Mouse (Mus musculus): ENCODE measurements at regions not wholly inside any gene's neighbourhood (a gene's known extent, or its start where the extent isn't known, plus 50 kb on each side); places are given as distances from the start of the nearest gene placed in this dataset.

- peak; percentile 64 for DNase-seq
Measured at GRCm38 (mm10) chr15:62216688-62217477, 1294.1 kb upstream of the A1bg start.

GRCm38 (mm10) chr15:62215616-62216398 is 1293.0 kb upstream of the A1bg start:
- no peak for DNase-seq

DNA sequence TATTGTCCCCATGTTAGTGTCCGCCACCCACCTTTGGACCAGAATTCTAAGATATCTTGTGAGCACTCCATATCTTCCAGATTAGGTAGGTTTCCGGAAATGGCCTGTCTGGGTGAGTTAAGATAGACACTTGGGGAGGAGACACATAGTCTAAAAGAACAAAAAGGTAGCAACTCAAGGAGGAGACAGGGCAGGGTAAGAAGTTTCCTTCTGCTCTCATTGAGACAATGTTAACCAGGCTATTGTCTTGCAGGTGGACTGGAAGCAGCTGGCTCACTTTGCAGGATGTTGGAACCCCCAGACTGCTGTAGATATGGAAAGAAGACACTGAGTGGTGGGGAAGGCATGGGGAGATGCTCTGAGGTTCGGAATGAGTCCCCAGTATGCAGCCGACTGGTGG is 1291.5 kb upstream of the A1bg start:
- DNase-seq, result no peak

DNA sequence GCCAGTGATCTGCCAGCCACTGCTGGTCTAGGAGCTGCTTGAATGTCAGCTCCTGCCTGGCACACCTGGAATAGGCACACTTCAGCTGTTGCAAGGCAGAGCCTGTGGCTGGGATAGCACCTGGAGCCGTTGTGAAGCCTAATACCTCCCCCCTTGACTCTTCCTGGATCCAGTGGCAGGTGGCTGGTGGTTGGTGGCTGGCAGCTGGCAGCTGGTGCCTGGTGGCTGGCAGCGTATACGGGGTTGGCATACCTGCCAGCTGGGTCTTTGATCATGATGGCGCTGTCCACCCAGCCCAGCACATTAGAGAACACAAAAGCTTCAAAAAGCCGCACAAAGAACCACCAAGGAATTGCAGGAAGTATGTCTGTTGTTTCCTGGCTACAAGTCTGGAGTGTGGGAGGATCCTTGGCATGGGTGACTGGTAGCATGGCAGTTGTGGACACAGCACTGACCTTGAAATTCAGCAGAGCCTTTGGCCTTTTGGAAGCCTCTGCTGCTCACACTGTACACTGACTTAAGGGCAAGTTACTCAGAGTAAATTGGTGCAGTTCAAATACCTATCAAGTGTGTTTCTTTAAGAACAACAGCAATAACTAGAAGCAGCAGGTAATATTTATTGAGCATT is 1289.6 kb upstream of the A1bg start:
- peak; percentile 64 for DNase-seq

GRCm38 (mm10) chr15:62209881-62210481 is 1287.2 kb upstream of the A1bg start:
- DNase-seq, result no peak

DNA sequence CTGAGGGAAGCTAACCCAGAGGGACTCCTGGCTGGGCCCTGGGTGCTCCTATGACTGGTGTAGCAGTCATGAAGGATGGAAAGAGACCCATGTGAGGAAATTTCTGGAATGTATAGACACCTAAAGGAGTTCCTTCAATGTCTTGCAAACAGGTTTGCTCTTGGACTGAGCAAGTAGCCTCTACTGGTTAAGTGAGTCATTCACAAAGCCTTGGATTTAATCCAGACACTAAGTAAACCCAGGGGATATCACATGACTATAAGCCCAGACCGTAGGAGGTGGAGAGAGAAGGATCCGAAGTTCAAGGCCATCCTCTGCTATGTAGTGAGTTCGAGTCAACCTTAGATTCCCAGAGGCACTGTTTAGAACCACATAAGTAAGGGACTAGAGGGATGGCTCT is 1286.5 kb upstream of the A1bg start:
- no peak for DNase-seq

DNA sequence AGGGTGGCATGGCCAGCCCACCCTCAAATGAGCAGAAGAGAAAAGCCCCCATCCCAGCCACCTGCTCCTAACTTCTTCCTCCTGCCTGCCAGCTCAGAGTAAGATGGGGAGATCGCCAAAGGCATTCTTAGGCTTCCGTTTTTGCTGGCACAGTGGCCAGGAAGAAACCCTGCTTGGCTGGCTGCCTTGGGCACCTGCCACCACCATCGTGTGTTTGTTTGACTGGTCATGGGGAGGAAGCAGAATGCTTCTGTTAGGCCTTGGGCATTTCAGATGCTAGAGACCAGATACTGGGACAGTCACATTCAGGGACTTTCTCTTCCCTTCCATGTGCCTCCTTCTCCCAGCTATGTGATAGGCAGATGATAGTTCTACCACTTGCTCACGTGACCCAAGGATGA is 1283.7 kb upstream of the A1bg start:
- DNase-seq, result peak; percentile 41

DNA sequence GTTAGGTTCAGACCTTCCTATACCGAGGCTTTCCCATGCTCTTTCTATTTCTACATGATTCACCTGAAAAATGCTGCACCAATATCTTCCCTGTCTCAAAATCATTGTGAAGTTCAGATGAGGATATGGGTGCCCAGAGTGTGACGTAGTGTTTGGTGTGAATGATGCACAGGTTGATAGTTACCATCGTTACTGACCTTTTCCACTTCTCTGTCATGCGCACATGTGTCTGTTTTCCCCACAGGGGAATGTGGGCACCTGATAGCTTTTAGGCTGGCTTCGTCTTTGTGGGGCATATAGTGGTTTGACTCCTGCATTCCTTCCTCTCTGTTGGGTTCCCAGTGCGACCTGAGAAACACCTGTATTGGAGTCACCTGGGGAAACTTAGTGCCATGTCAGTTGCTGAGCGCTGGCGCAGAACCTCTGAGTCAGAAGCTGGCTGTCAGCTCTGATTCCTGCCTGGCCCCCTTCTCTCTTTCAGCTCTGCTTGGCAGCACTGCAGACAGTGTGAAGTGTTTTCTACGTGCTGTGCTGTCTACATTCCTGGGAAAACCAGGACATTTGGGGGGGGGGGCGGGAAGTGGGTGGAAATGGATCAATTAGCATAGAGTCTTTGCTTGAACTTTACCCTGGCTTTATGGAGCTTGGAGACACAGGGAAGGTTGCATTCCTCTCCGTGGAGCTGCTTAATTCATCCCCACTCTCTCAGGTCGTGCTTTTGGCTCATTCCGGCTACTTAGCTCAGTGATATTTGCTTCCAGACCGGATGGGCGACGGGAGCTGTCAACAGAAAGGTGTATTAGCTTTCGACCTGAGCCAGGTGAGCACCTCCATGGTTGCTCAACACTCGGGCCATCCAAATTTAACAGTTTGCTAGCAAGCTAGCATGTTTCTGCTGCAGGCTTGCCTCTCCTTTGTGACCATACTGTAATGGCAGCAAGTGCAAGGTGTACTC is 1281.4 kb upstream of the A1bg start:
- DNase-seq, result no peak

DNA sequence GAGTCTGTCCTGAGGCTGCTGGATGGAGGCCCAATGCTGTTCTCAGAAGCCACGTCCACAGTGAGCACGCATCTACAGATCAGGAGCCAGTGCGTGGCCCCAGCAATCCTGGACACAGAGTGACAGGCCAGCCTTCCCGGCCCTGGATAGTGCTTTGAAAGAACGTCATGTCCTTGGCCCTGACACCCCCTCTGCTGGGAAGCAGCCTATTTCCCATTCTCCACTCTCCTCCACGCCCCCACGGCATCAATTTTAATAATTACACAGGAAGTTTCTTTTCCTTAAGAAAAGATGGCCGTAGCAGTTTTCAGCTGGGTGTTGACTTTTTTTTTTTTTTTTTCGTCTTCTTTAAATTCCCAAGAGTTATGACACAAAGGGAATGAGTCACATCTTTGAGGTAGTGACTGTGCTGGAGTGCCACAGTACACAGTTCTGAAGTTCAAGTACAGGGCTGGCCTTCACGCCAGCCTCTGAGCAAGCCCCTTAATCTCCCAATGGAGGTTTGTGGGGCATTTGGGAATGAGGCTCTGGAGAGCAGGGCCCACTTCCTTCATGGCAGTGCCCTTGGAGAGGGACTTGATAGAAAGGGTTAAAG is 1280.1 kb upstream of the A1bg start:
- peak; percentile 69 for DNase-seq

- DNase-seq, result no peak
Measured at GRCm38 (mm10) chr15:62198721-62199120, 1275.9 kb upstream of the A1bg start.

DNA sequence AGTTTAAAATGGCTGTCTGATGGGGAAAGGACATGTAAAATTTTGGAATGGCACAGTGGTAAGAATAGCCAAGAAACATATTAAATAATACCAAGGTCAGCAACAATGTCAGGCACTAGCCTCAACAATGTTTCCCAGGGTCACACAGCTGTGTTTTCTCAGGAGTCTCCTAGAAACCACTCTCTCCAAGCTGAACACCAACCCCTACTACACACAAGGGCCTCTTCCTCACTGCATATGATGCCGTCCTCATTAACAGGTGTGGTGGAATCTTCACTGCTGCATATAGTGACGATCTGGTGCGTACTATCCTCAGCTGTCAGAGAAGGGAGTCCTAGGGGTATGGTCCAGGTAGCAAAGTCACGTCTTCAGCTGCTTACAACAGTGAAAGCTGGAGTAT is 1275.4 kb upstream of the A1bg start:
- no peak for DNase-seq

DNA sequence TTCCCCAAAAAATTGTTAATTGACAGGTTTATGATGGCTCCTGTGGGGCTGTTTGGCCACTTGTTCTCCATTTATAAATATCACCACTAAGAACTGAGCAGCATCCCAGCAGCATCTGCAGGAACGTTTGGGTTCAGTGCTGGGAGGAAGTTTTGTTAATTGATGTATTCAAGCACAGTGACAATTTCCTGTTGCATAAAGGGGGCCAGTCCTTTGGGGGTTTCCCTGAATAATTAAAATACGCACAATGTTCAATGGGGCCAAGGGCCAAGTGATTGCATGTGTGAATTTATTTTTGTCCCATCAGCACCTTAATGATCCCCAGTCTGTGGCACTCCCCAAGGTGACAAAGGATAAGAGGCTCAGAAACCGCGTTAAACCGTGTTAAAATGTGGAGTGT is 1272.6 kb upstream of the A1bg start:
- no peak for DNase-seq

GRCm38 (mm10) chr15:62192706-62193105 is 1269.9 kb upstream of the A1bg start:
- DNase-seq, result no peak

DNA sequence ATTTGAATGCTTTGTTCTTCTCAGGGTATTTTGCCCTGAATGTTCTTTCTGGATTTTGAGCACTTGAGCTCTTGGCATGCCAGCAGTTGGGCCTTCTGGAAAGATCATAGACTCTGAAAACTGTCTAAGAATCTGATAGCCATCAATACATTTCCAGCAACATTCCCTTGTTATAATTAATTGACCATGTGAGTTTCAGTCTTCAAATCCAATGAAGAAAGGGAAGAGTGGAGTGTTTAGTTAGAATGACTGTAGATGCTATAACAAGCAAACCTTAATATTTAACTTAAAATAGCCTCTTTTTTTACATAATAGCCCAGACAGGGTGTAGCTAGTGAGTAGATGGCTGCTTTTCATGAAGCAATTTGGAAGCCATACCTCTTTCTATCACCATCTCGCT is 1268.8 kb upstream of the A1bg start:
- no peak for DNase-seq

DNA sequence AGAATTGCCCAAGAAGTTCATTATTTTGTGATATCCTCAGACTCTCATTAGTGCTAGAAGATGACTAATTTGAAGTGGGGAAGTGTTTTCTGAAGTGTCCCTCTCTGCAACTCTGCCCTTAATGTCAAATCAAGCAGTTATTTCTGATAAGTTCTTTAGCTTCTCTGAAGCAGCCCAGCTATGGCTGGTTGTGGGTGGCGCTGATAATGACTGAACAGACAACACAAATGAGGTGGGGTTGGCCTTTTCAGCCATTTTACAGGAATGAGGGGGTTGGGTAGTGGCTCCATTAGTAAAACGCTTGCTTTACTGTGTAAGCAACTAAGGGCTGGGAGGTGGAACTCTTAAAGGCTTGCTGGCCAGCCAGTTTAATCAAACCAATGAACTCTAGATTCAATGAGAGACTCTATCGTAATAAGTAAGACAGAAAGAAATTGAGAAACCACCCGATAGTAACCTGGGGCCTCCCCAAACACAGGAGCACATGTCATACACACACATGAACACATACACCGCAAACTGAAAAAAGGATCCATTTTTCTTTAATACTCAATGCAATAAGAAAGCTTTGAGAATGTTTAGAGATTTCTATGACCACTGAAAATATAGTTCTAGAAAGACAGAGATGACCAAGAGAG is 1268.3 kb upstream of the A1bg start:
- no peak for DNase-seq

DNA sequence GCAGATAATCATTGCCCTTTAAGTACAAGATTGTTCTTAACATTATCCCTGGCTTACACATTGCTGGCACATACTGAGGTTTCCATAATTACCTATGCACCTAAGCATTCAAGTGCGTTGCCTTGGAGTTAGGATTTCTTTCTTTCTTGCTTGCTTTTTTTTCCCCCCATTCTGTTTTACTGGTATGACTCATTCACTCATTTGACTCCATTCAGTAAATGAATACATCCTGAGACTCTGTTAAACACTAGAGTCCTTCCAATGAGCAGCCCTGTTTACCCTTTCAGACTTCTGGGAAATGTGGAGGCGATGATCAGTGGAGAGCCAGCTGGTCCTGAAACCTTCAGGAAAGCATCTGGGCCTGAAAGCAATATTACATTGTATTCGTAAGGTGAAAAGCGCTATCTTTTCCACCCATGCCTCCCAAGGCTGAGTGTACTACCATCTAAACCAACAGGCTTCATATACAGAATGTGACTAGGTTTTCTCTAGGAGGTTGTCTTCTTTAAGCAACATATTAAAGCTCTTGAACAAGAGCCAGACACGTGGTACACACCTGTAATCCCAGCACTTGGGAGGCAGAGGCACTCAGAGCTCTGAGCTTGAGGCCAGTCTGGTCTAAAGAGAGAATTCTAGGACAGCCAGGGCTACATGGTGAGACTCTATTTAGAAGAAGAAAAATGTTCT is 1267.6 kb upstream of the A1bg start:
- no peak for DNase-seq

- DNase-seq, result no peak
Measured at GRCm38 (mm10) chr15:62189565-62190181, 1266.9 kb upstream of the A1bg start.

DNA sequence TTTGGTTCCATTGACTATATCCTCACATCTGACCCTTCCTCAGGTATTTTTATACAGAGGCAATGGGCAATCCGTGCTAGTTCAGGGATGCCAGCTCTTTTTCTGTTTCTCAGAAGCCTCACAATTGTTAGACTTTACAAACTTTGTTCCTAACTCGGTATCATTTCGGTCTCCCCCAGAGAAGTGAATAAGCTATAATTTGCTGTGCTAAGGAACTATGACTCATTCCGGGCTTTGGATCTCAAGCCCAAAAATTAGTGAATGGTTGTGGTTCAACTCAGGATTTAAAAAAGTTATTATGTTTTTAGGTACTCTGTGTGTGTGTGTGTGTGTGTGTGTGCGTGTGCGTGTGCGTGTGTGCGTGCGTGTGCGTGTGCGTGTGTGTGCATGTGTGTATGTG is 1263.7 kb upstream of the A1bg start:
- DNase-seq, result no peak

GRCm38 (mm10) chr15:62183803-62184202 is 1261.0 kb upstream of the A1bg start:
- DNase-seq, result peak; percentile 56

All from adrenal gland, adult 2 months (tissue).